ENCODE assay signal across 8 mouse cellular contexts in genomic region chr14:18226181-18226580, GRCm38 (mm10). TPM values are rescaled to one million over a fixed set of nuclear protein-coding genes. Genes with fewer than 3 reads are reported as not detected.
A peak's percentile ranks its signal among the peaks of the same experiment; 100 is the strongest.
DNase-seq lines count a peak whose midpoint lies in the region; ATAC-seq and TF ChIP-seq lines count a peak whose summit lies in the region.
"Not testable (repeated sequence)": the region's sequence is repeated elsewhere in the genome, so short reads cannot be mapped to it uniquely, and the experiment has no call there.

No protein-coding gene starts in this region.

- H3K27me3 ChIP-seq in cerebellum, adult 2 months (ENCODE audit: control insufficient read depth, insufficient read depth, low read length); intestine, embryonic 14.5 days (replicated peaks; ENCODE audit: control insufficient read depth, insufficient read depth, low read length); midbrain, embryonic 15.5 days (replicated peaks): not testable (repeated sequence)

- not testable (repeated sequence) for TF ChIP-seq POLR2A in cerebellum, adult 2 months (IDR thresholded peaks at IDR 0.05; ENCODE audit: borderline replicate concordance, insufficient read depth, low read length)

- WGBS in cerebellum, adult 2 months, result 7% methylated on average over 11 of the region's 11 CpGs
- 79% methylated on average over 11 of the region's 11 CpGs for WGBS in intestine, embryonic 14.5 days
- 52% methylated on average over 11 of the region's 11 CpGs for WGBS in midbrain, embryonic 15.5 days

- not testable (repeated sequence) for H3K36me3 ChIP-seq in intestine, embryonic 14.5 days (ENCODE audit: control insufficient read depth, insufficient read depth, low read length); midbrain, embryonic 15.5 days (replicated peaks)

- not testable (repeated sequence) for H3K4me2 ChIP-seq in intestine, embryonic 14.5 days (ENCODE audit: low read length)
- H3K4me2 ChIP-seq in midbrain, embryonic 15.5 days, result peak overlapping the region; percentile 35

- TF ChIP-seq CTCF in cerebellum, adult 2 months (IDR thresholded peaks at IDR 0.05; ENCODE audit: borderline replicate concordance, insufficient read depth, low read depth, low read length), result not testable (repeated sequence)

- DNase-seq in Muller cell, postnatal 12 days (ENCODE audit: inconsistent ontology term), result peak; percentile 30
- DNase-seq in cerebellum, adult 2 months, result peak; percentile 63 to 74
- peak; percentile 56 to 57 for DNase-seq in cerebellum, postnatal 25 days
- peak; percentile 92 for DNase-seq in heart, adult 11 months
- DNase-seq in heart, postnatal 10 days, result peak; percentile 26 to 36
- peak; percentile 45 for DNase-seq in intestine, embryonic 14.5 days (ENCODE audit: low spot score)
- DNase-seq in kidney, postnatal 25 days, result peak; percentile 14 to 47

- not testable (repeated sequence) for H3K9ac ChIP-seq in intestine, embryonic 14.5 days (ENCODE audit: low read length); midbrain, embryonic 15.5 days

- peaks cover 12% of the 10 kb centered on the region for H3K4me1 ChIP-seq in cerebellum, adult 2 months (ENCODE audit: control insufficient read depth, insufficient read depth, low read length)
- H3K4me1 ChIP-seq in intestine, embryonic 14.5 days (replicated peaks; ENCODE audit: control insufficient read depth, insufficient read depth, low read length); midbrain, embryonic 15.5 days: not testable (repeated sequence)

- ATAC-seq in intestine, embryonic 14.5 days (replicated peaks; ENCODE audit: low FRiP score, low TSS enrichment, low read depth); midbrain, embryonic 15.5 days (replicated peaks): not testable (repeated sequence)

- H3K4me3 ChIP-seq in cerebellum, adult 2 months (replicated peaks; ENCODE audit: insufficient read depth, low read depth, low read length), result peak overlapping the region; percentile 19
- H3K4me3 ChIP-seq in intestine, embryonic 14.5 days (ENCODE audit: low read depth, low read length), result not testable (repeated sequence)
- H3K4me3 ChIP-seq in midbrain, embryonic 15.5 days, result peak overlapping the region; percentile 12; the same call in 1 of the 2 replicates

- H3K27ac ChIP-seq in cerebellum, adult 2 months (ENCODE audit: insufficient read depth, low read length); intestine, embryonic 14.5 days (ENCODE audit: low read depth); midbrain, embryonic 15.5 days: not testable (repeated sequence)

- intact Hi-C loops in heart, postnatal 10 days (cut with DNase I), result not testable (repeated sequence)

- not testable (repeated sequence) for H3K9me3 ChIP-seq in intestine, embryonic 14.5 days (ENCODE audit: control insufficient read depth, low read length); midbrain, embryonic 15.5 days

RNA-seq across cellular contexts. Expression of gene Nr1d2, which starts 12.7 kb away (rescaled TPM):
- 81.9 and 87.2 TPM in 2 replicates for polyA plus RNA-seq in cerebellum, adult 2 months (2012; rRNA removed)
- 10 to 100 TPM; 47.2 to 48.0 TPM for total RNA-seq in heart, postnatal 10 days (2021)
- 8.8 and 8.9 TPM in 2 replicates for polyA plus RNA-seq in intestine, embryonic 14.5 days (2014; fragmentation: Nextera tagmentation; extraction: Ambion mirVana)
- 5.6 and 5.9 TPM in 2 replicates for polyA plus RNA-seq in midbrain, embryonic 15.5 days (2015; fragmentation: Nextera tagmentation; extraction: Ambion mirVana)

RNA-seq across cellular contexts. Expression of gene Nkiras1, which starts 44.8 kb away (rescaled TPM):
- polyA plus RNA-seq in cerebellum, adult 2 months (2012; rRNA removed), result 124 and 140 TPM in 2 replicates
- total RNA-seq in heart, postnatal 10 days (2021), result 10 to 100 TPM; 28.2 to 29.6 TPM
- 12.7 and 13.3 TPM in 2 replicates for polyA plus RNA-seq in intestine, embryonic 14.5 days (2014; fragmentation: Nextera tagmentation; extraction: Ambion mirVana)
- 45.3 and 47.3 TPM in 2 replicates for polyA plus RNA-seq in midbrain, embryonic 15.5 days (2015; fragmentation: Nextera tagmentation; extraction: Ambion mirVana)

RNA-seq across cellular contexts. Expression of gene Rpl15, which starts 45.0 kb away (rescaled TPM):
- 293 and 315 TPM in 2 replicates for polyA plus RNA-seq in cerebellum, adult 2 months (2012; rRNA removed)
- 100 to 1,000 TPM; 793 to 803 TPM for total RNA-seq in heart, postnatal 10 days (2021)
- 533 and 537 TPM in 2 replicates for polyA plus RNA-seq in intestine, embryonic 14.5 days (2014; fragmentation: Nextera tagmentation; extraction: Ambion mirVana)
- polyA plus RNA-seq in midbrain, embryonic 15.5 days (2015; fragmentation: Nextera tagmentation; extraction: Ambion mirVana), result 245 and 257 TPM in 2 replicates

Comparison
In these comparisons a context has a peak if more than half of its experiments do, and no peak if none do; other contexts are left out.
1. DNase-seq: peak in every context shown above with its lines; median percentile 92 in heart, adult 11 months; 68 in cerebellum, adult 2 months; 56 in cerebellum, postnatal 25 days; 45 in intestine, embryonic 14.5 days; 31 in heart, postnatal 10 days; 30 in kidney, postnatal 25 days; 30 in Muller cell, postnatal 12 days.